Mouse (Mus musculus) neural tube, embryonic 13.5 days (tissue): ENCODE measurements around the gene Khdc4. TPM values are rescaled to one million over a fixed set of nuclear protein-coding genes. Genes with fewer than 3 reads are reported as not detected.

Experiments used
- ATAC-seq: fragments of 200-750 bp; cut with Nextera tagmentation; 2 replicates; pipeline ENCODE4 v1.8.0; 2017; ENCODE audit warnings: low read depth, mild to moderate bottlenecking, moderate TSS enrichment, moderate library complexity
- H3K27ac ChIP-seq: fragments of 300-500 bp; sonication (generic); replicated peaks from 2 replicates; pipeline ENCODE4 v1.5.1; 2015; ENCODE audit warnings: moderate library complexity, mild to moderate bottlenecking, inconsistent platforms
- H3K27me3 ChIP-seq: fragments of 300-500 bp; sonication (generic); 2 replicates; pipeline ENCODE4 v1.6.1; 2015; ENCODE audit warnings: mild to moderate bottlenecking, inconsistent platforms
- H3K36me3 ChIP-seq: fragments of 300-500 bp; sonication (generic); 2 replicates; pipeline ENCODE4 v1.6.1; 2015; ENCODE audit warnings: mild to moderate bottlenecking, inconsistent platforms
- H3K4me1 ChIP-seq: fragments of 300-500 bp; sonication (generic); replicated peaks from 2 replicates; pipeline ENCODE4 v1.6.1; 2015; ENCODE audit warnings: inconsistent platforms
- H3K4me2 ChIP-seq: fragments of 300-500 bp; sonication (generic); 2 replicates; pipeline ENCODE4 v1.6.1; 2015; ENCODE audit warnings: inconsistent platforms, mild to moderate bottlenecking, moderate library complexity
- H3K4me3 ChIP-seq: fragments of 300-500 bp; sonication (generic); 2 replicates; pipeline ENCODE4 v1.5.1; 2015; ENCODE audit warnings: mild to moderate bottlenecking, inconsistent platforms
- H3K9ac ChIP-seq: fragments of 300-500 bp; sonication (generic); 2 replicates; pipeline ENCODE4 v1.6.1; 2015; ENCODE audit warnings: moderate library complexity, mild to moderate bottlenecking, inconsistent platforms
- H3K9me3 ChIP-seq: fragments of 300-500 bp; sonication (generic); 2 replicates; pipeline ENCODE4 v1.6.1; 2016; ENCODE audit warnings: inconsistent platforms
- WGBS: fragments of 180-500 bp; shearing (Covaris S2); methylation state at CpG from one replicate; pipeline ENCODE4 v1.1.7; 2015; 5-methylcytosine and 5-hydroxymethylcytosine counted together
- polyA plus RNA-seq: library from polyadenylated mRNA; unstranded; fragments of >200 nt; fragmentation: Nextera tagmentation; extraction: Ambion mirVana; gene quantifications from 2 replicates; pipeline ENCODE4 v1.2.1, GENCODE M21; 2015

The Khdc4 gene
- polyA plus RNA-seq, 1 experiment from 2014 or later = 95.0 TPM

DNA sequence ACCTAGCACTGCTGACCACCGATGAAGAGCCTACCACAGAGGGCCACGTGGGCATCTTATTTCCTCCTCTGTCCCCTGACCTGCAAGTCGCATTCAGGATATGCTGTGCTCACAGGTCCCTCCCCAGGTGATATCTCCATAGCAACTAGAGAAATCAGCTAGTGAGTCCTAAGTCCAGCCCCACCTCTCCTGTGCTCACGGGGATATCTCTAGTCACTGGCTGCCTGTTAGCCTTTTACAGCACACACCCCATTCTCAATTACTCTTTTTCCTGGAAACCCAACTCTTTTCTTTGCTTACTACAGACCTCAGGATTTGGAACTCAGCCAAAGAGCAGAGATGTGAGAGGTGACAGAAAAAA, 61.2 kb downstream of the Khdc4 start:
- ATAC-seq = no peak
- no peaks in the 10 kb centered on the region for H3K4me1 ChIP-seq
- H3K27ac ChIP-seq = no peak overlapping the region
- H3K36me3 ChIP-seq = peaks cover 97% of the 10 kb centered on the region
- H3K4me2 ChIP-seq = no peak overlapping the region
- no peak overlapping the region for H3K4me3 ChIP-seq
- H3K27me3 ChIP-seq = no peaks in the 10 kb centered on the region
- peaks cover 19% of the 10 kb centered on the region for H3K9me3 ChIP-seq
- WGBS = 94% methylated on average over 4 of the region's 4 CpGs
- no peak overlapping the region for H3K9ac ChIP-seq

DNA sequence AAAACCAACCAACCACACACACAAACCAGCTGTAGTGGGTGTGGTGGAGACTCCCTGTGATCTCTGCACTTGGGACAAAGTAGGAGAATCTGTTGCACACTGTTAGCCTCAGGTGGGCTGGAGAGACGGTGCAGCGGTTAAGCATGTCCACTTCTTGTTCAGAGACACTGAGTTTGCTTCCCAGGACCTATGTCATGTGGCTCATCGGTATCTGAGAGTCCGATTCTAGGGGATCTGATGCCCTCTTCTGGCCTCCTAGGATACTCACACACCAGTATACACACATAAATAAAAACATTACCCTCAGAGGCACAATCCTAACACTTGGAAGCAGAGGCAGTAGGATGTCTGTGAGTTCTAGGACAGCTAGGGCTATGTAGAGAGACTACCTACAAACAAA, 68.7 kb downstream of the Khdc4 start:
- WGBS = 79% methylated on average over 4 of the region's 4 CpGs
- no peaks in the 10 kb centered on the region for H3K27me3 ChIP-seq
- no peak for ATAC-seq
- no peak overlapping the region for H3K27ac ChIP-seq
- H3K4me3 ChIP-seq = no peak overlapping the region
- H3K36me3 ChIP-seq = peaks cover 88% of the 10 kb centered on the region
- peaks cover 53% of the 10 kb centered on the region for H3K4me1 ChIP-seq
- H3K9ac ChIP-seq = no peak overlapping the region
- H3K9me3 ChIP-seq = 0 out of 2 replicates have a peak, but pooled peaks cover under 1% of the 10 kb centered on the region
- no peak overlapping the region for H3K4me2 ChIP-seq

DNA sequence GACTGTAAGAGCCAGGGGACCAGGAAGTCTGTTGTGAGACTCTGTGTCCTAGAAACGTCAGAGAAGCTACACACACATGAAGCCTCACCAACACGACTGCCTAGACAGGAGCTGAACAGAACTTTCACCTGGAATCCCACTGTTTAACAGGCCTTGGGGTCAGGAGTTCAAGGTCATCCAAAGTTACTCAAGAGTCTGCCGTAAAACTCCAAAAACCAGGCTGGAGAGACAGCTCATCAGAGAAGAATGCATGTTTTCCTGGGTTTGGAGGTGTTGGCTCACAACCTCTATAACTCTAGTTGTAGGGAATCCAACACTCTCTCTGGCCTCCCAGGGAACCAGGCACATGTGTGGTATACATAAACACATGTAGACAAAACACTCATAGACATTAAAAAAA, 69.9 kb downstream of the Khdc4 start:
- ATAC-seq = no peak
- Histone ChIP-seq H3K9ac (no peak overlapping the region), H3K36me3 (peaks cover 88% of the 10 kb centered on the region), H3K27ac (peak overlapping the region; percentile 92), H3K4me2 (peak overlapping the region; percentile 40; the same call in 1 of the 2 replicates), H3K9me3 (no peaks in the 10 kb centered on the region), H3K4me3 (no peak overlapping the region), H3K4me1 (peaks cover 65% of the 10 kb centered on the region), H3K27me3 (no peaks in the 10 kb centered on the region)
- WGBS = 75% methylated on average over 3 of the region's 3 CpGs

DNA sequence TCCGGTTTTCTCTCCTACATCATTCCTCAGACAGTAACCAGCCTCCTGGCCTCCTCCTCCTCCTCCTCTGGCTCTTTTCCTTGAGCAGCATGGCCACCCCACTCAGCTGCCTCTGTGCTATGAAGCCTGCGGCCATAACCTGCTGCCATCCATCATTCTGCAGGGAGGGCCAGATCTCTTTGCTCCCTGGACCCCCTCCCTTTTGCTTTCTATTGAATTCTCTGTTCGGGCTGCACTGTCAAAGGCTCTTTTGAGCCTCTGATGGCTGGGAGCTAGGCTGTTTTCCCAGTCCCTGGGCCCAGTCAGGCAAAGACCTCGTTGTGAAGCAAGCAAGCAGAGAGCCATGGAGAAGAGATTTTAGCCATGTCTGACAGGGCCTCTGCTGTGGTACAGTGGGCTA, 70.7 kb downstream of the Khdc4 start:
- ATAC-seq = peak; percentile 51
- peaks cover 65% of the 10 kb centered on the region for H3K4me1 ChIP-seq
- H3K4me2 ChIP-seq = peak overlapping the region; percentile 40
- no peak overlapping the region for H3K4me3 ChIP-seq
- H3K27me3 ChIP-seq = no peaks in the 10 kb centered on the region
- H3K36me3 ChIP-seq = peaks cover 88% of the 10 kb centered on the region
- H3K9me3 ChIP-seq = no peaks in the 10 kb centered on the region
- WGBS = 11% methylated on average over 4 of the region's 4 CpGs
- H3K9ac ChIP-seq = peak overlapping the region; percentile 51; the same call in 1 of the 2 replicates
- H3K27ac ChIP-seq = peak overlapping the region; percentile 92

DNA sequence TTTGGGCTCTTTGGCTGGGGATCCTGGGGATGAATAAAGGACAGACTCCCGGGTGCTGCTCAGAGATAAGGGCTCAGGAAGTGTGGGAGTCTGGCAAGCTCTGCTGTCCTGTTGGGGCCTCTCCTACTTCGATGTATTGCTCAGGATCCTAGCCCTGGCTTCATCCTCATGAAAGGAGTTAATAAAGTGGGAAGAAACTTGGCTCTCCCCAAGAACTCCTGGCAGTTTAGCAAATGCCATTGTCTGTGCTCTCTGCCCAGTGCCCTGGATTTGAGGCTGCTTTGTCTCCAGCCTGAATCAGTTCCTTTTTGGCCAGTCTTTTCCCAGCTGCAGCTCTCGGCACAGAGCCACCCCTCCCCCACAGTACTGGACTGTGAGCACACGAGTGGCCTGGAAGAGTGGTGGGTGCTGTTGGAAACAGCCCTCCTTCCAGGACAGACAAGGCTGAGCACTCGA, 72.5 kb downstream of the Khdc4 start:
- 9% methylated on average over 5 of the region's 5 CpGs for WGBS
- no peak overlapping the region for H3K4me3 ChIP-seq
- H3K36me3 ChIP-seq = peaks cover 84% of the 10 kb centered on the region
- peak overlapping the region; percentile 56 for H3K9ac ChIP-seq
- ATAC-seq = peak; percentile 86
- H3K4me2 ChIP-seq = peak overlapping the region; percentile 40
- peaks cover 79% of the 10 kb centered on the region for H3K4me1 ChIP-seq
- H3K27me3 ChIP-seq = no peaks in the 10 kb centered on the region
- peak overlapping the region; percentile 92 for H3K27ac ChIP-seq
- no peaks in the 10 kb centered on the region for H3K9me3 ChIP-seq

DNA sequence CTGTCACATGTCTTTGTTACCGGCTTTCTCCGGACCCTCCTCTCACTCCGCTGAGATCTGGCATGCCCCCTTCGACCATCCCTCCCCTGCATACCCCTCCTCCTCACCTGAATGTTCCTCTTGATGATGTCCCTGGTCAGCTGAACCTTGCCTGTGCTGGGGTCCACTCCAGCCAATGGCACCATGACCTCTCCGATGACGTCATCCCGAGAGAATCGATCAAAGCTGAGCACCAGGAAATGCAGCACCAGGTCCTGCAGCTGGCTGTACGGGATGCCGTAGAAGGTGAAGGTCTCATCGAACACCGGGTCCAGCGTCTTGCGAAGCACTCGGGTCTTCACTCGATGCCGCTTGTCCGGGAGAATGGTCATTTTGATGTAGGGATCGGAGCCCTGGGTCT, 76.0 kb downstream of the Khdc4 start:
- no peaks in the 10 kb centered on the region for H3K27me3 ChIP-seq
- no peaks in the 10 kb centered on the region for H3K9me3 ChIP-seq
- H3K27ac ChIP-seq = peak overlapping the region; percentile 29; the same call in 1 of the 2 replicates
- ATAC-seq = no peak
- 94% methylated on average over 19 of the region's 19 CpGs for WGBS
- peaks cover 60% of the 10 kb centered on the region for H3K4me1 ChIP-seq
- H3K4me2 ChIP-seq = no peak overlapping the region
- H3K36me3 ChIP-seq = peaks cover 76% of the 10 kb centered on the region
- H3K9ac ChIP-seq = no peak overlapping the region
- H3K4me3 ChIP-seq = no peak overlapping the region

DNA sequence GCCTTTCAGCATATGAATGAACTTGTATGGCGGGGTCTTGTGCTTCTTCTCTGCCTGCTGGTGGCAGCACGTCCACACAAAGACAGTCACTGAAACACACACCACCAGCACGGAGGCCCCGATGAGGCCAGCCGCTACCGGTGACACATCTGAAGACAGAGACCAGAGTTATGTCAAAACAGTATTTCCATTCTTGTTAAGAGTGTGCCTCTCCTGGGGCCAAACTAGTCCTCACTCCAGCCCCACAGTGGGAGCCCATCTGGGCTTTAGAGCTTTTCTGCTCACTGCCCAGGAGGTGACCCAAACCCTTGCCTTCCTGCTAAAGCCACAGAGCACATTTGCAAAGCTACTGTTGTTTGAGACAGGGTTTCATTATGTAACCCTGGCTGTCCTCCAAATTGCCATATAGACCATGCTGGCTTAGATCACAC, 76.8 kb downstream of the Khdc4 start:
- 41% methylated on average over 6 of the region's 6 CpGs for WGBS
- Histone ChIP-seq H3K4me3 (no peak overlapping the region), H3K9me3 (no peaks in the 10 kb centered on the region), H3K9ac (no peak overlapping the region), H3K36me3 (peaks cover 71% of the 10 kb centered on the region), H3K27me3 (no peaks in the 10 kb centered on the region), H3K4me2 (no peak overlapping the region), H3K27ac (peak overlapping the region; percentile 29), H3K4me1 (peaks cover 54% of the 10 kb centered on the region)
- no peak for ATAC-seq

Other genes starting within 250 kb of the Khdc4 start
- gene Sema4a, start 224.6 kb upstream of the Khdc4 start, polyA plus RNA-seq = 19.7 and 21.8 TPM in 2 replicates
- 41.9 and 45.3 TPM in 2 replicates for gene Lmna, start 175.8 kb upstream of the Khdc4 start, polyA plus RNA-seq
- 32.5 and 33.7 TPM in 2 replicates for gene Mex3a, start 153.4 kb upstream of the Khdc4 start, polyA plus RNA-seq
- gene Rab25, start 137.5 kb upstream of the Khdc4 start, polyA plus RNA-seq = not detected in 2 replicates
- 161 and 170 TPM in 2 replicates for gene Lamtor2, start 132.7 kb upstream of the Khdc4 start, polyA plus RNA-seq
- 38.4 and 40.6 TPM in 2 replicates for gene Ubqln4, start 132.0 kb upstream of the Khdc4 start, polyA plus RNA-seq
- gene Ssr2, start 109.9 kb upstream of the Khdc4 start, polyA plus RNA-seq = 157 and 164 TPM in 2 replicates
- 146 and 157 TPM in 2 replicates for gene Arhgef2, start 79.8 kb upstream of the Khdc4 start, polyA plus RNA-seq
- gene Rxfp4, start 32.7 kb upstream of the Khdc4 start, polyA plus RNA-seq = not detected in 2 replicates
- 60.7 and 65.0 TPM in 2 replicates for gene Rit1, start 31.0 kb downstream of the Khdc4 start, polyA plus RNA-seq
- 234 and 259 TPM in 2 replicates for gene Syt11, start 89.4 kb downstream of the Khdc4 start, polyA plus RNA-seq
- 11.5 and 12.3 TPM in 2 replicates for gene Gon4l, start 149.4 kb downstream of the Khdc4 start, polyA plus RNA-seq
- gene Msto1, start 228.2 kb downstream of the Khdc4 start, polyA plus RNA-seq = 41.1 and 45.3 TPM in 2 replicates